Mouse (Mus musculus) neural tube, embryonic 14.5 days (tissue): ENCODE data around the gene Pde11a. TPM values are rescaled to one million over a fixed set of nuclear protein-coding genes. Genes with fewer than 3 reads are reported as not detected.

Experiments
- ATAC-seq: fragments of 200-750 bp; cut with Nextera tagmentation; 2 replicates; pipeline ENCODE4 v1.8.0; 2017; ENCODE audit warnings: low read depth, mild to moderate bottlenecking, moderate TSS enrichment, moderate library complexity
- H3K27ac ChIP-seq: fragments of 300-500 bp; sonication (generic); 2 replicates; pipeline ENCODE4 v1.5.1; 2014; ENCODE audit warnings: low read depth, mild to moderate bottlenecking, control low read depth, low read length, moderate library complexity, mixed read lengths
- H3K27me3 ChIP-seq: fragments of 300-500 bp; sonication (generic); 2 replicates; pipeline ENCODE4 v1.6.1; 2014; ENCODE audit warnings: low read length; ENCODE audit not compliant: control insufficient read depth, insufficient read depth
- H3K36me3 ChIP-seq: fragments of 300-500 bp; sonication (generic); 2 replicates; pipeline ENCODE4 v1.6.1; 2014; ENCODE audit warnings: low read length, mixed read lengths; ENCODE audit not compliant: control insufficient read depth, insufficient read depth
- H3K4me1 ChIP-seq: fragments of 300-500 bp; sonication (generic); 2 replicates; pipeline ENCODE4 v1.6.1; 2014; ENCODE audit warnings: low read length; ENCODE audit not compliant: control insufficient read depth, insufficient read depth
- H3K4me2 ChIP-seq: fragments of 300-500 bp; sonication (generic); 2 replicates; pipeline ENCODE4 v1.6.1; 2014; ENCODE audit warnings: mild to moderate bottlenecking, low read depth, low read length, control low read depth
- H3K4me3 ChIP-seq: fragments of 300-500 bp; sonication (generic); 2 replicates; pipeline ENCODE4 v1.5.1; 2014; ENCODE audit warnings: low read depth, low read length, control low read depth, mixed read lengths
- H3K9ac ChIP-seq: fragments of 300-500 bp; sonication (generic); replicated peaks from 2 replicates; pipeline ENCODE4 v1.6.1; 2014; ENCODE audit warnings: low read depth, mild to moderate bottlenecking, control low read depth, low read length, mixed read lengths
- H3K9me3 ChIP-seq: fragments of 300-500 bp; sonication (generic); 2 replicates; pipeline ENCODE4 v1.6.1; 2016; ENCODE audit warnings: low read length; ENCODE audit not compliant: control insufficient read depth
- WGBS: fragments of 180-500 bp; shearing (Covaris S2); extraction: QIAGEN DNeasy Blood & Tissue Kit; methylation state at CpG from one replicate; pipeline ENCODE4 v1.1.7; 2014; 5-methylcytosine and 5-hydroxymethylcytosine counted together
- polyA plus RNA-seq: library from polyadenylated mRNA; unstranded; fragments of >200 nt; fragmentation: Nextera tagmentation; extraction: Ambion mirVana; gene quantifications from 2 replicates; pipeline ENCODE4 v1.2.1, GENCODE M21; 2014

Gene Pde11a
- polyA plus RNA-seq, 1 experiment from 2014 or later, result 3.3 TPM

DNA sequence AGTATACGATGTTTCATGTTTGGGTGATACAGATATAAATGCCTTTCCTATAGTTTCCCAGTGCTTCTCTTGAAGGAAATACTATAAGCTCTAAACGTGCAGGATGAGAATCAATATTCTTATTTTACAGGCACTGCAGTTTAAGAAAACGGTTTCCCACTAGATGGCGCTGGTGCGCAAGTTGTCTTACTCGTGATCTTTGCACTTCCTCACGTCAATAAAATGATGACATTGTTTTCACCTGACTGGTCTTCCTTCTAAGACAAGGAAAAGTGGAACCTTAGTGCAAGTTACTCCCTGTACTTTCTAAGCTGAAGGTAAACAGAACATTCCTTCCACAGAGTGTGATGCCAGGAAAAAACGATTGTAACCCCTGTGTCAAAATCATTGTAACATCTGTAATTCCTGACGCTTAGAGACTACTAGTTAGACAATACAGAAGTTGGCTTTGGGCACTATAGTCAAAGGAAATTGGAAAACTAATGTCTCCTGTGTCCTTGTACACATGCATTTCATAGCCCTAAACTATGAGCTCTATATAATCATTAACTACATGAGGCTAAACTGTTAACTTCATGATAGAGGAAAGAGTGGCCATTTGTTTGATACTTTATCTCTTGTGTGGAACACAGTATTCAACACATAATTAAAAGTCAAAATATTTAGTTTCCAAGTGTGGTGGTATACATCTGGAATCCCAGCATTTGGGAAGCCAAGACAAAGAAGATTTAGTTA, 28.8 kb upstream of the Pde11a start:
- ATAC-seq, result no peak
- H3K27me3 ChIP-seq, result no peaks in the 10 kb centered on the region
- no peak overlapping the region for H3K27ac ChIP-seq
- no peak overlapping the region for H3K4me3 ChIP-seq
- WGBS, result 22% methylated on average over 9 of the region's 9 CpGs
- H3K4me2 ChIP-seq, result no peak overlapping the region
- H3K4me1 ChIP-seq, result peaks cover 6% of the 10 kb centered on the region
- H3K9me3 ChIP-seq, result no peaks in the 10 kb centered on the region
- no peak overlapping the region for H3K9ac ChIP-seq
- H3K36me3 ChIP-seq, result no peaks in the 10 kb centered on the region

DNA sequence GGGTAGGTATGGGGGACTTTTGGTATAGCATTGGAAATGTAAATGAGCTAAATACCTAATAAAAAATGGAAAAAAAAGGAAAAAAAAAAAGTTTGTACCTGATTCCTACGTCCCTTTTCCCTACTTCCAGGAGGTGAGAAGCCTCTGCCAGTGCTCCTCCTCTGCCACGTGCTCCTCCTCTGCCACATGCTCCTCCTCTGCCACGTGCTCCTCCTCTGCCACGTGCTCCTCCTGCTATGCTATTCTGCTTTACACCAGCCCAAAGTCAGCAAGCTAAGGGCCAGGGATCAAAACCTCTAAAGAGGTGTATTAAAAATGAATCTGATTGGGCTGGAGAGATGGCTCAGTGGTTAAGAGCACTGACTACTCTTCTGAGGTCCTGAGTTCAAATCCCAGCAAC, 27.2 kb upstream of the Pde11a start:
- H3K36me3 ChIP-seq, result no peaks in the 10 kb centered on the region
- no peaks in the 10 kb centered on the region for H3K27me3 ChIP-seq
- peaks cover 2% of the 10 kb centered on the region for H3K4me1 ChIP-seq
- H3K27ac ChIP-seq, result no peak overlapping the region
- ATAC-seq, result no peak
- 71% methylated on average over 4 of the region's 4 CpGs for WGBS
- no peak overlapping the region for H3K9ac ChIP-seq
- no peak overlapping the region for H3K4me3 ChIP-seq
- H3K9me3 ChIP-seq, result no peaks in the 10 kb centered on the region
- H3K4me2 ChIP-seq, result no peak overlapping the region

GRCm38 (mm10) chr2:76362111-76362510, 23.5 kb upstream of the Pde11a start:
- Histone ChIP-seq H3K9me3 (no peaks in the 10 kb centered on the region), H3K4me3 (no peak overlapping the region), H3K36me3 (no peaks in the 10 kb centered on the region), H3K4me1 (no peaks in the 10 kb centered on the region), H3K4me2 (no peak overlapping the region), H3K27ac (no peak overlapping the region), H3K27me3 (no peaks in the 10 kb centered on the region), H3K9ac (no peak overlapping the region)
- 57% methylated on average over 2 of the region's 2 CpGs for WGBS
- no peak for ATAC-seq

DNA sequence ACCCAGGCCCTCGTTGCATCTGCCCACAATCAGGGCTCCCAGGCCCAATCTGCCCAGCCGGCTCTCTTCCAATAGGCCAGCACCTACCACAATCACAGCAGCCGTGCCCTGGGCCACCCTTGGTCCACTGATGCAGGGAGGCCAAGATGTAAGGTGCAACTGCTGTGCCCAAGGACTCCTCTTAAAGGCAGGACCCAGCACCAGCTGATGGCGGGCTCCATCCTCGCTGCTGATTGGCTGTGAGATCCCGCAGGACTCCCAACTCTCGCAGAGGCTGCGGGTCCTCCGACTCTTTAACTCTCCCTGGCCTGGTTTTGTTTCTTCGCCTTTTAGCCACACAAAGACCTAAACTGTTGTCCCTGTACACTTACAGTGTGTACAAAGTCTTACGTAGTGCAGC, 21.7 kb upstream of the Pde11a start, which contains the start of gene Cyct:
Gene Cyct, minus strand, starts transcription at position 225 of the 400 bp plus-strand sequence.
- WGBS, result 86% methylated on average over 11 of the region's 11 CpGs
- H3K4me1 ChIP-seq, result no peaks in the 10 kb centered on the region
- no peak within 1 kb of the TSS for H3K9ac ChIP-seq
- ATAC-seq, result no peak
- no peaks in the 10 kb centered on the region for H3K27me3 ChIP-seq
- no peaks in the 10 kb centered on the region for H3K9me3 ChIP-seq
- H3K27ac ChIP-seq, result no peak within 1 kb of the TSS
- H3K36me3 ChIP-seq, result no peaks in the 10 kb centered on the region
- H3K4me2 ChIP-seq, result no peak within 1 kb of the TSS
- H3K4me3 ChIP-seq, result no peak within 1 kb of the TSS

DNA sequence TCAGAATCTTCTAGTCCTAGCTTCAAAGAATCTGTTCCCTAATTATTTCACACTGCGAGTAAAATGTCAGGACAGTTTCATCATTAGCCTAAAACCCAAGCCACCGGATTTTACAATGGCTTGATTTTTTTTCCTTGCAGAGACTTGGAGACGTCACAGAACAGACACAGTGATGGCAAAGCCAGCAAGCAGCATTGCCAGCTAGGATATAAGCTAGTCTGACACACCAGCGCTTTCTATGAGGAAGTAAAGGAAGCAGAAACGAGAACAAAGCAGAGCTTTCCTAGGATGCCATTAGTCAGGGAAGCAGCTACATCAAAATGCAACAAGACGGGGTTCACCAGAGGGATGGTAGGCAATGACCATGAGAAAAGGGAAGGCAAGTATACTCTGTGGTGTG, 9.3 kb upstream of the Pde11a start:
- no peaks in the 10 kb centered on the region for H3K36me3 ChIP-seq
- no peaks in the 10 kb centered on the region for H3K9me3 ChIP-seq
- ATAC-seq, result no peak
- WGBS, result 78% methylated on average over 6 of the region's 6 CpGs
- no peak overlapping the region for H3K27ac ChIP-seq
- H3K4me2 ChIP-seq, result no peak overlapping the region
- H3K9ac ChIP-seq, result no peak overlapping the region
- H3K27me3 ChIP-seq, result no peaks in the 10 kb centered on the region
- no peaks in the 10 kb centered on the region for H3K4me1 ChIP-seq
- H3K4me3 ChIP-seq, result no peak overlapping the region

- no peak for ATAC-seq
- Histone ChIP-seq H3K9me3 (no peaks in the 10 kb centered on the region), H3K4me1 (peaks cover 5% of the 10 kb centered on the region; the same call in 1 of the 2 replicates), H3K4me2 (no peak overlapping the region), H3K27ac (no peak overlapping the region), H3K4me3 (no peak overlapping the region), H3K27me3 (0 out of 2 replicates have a peak, but pooled peaks cover 3% of the 10 kb centered on the region), H3K9ac (no peak overlapping the region), H3K36me3 (no peaks in the 10 kb centered on the region)
- WGBS, result 86% methylated on average over 9 of the region's 9 CpGs
Observed at GRCm38 (mm10) chr2:76342146-76342545, 3.6 kb upstream of the Pde11a start.

DNA sequence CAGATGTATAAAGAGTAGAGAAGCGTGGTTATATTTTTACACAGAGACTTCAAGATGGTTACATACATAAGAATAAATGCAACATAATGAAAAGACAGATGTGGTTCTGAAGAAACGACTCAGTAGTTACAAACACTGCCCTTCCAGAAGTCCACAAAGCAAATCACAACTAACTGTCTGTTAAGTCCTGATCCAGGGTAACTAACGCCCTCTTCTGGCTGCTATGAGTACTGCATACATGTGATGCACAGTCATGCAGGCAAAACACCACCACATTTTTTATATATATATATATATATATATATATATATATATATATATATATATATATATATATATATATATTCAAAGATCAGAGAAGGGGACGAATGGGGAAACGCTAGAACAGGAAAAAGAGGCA, 4.0 kb downstream of the Pde11a start:
- H3K4me2 ChIP-seq, result no peak overlapping the region
- no peak overlapping the region for H3K4me3 ChIP-seq
- ATAC-seq, result no peak
- H3K9me3 ChIP-seq, result no peaks in the 10 kb centered on the region
- H3K27ac ChIP-seq, result no peak overlapping the region
- H3K36me3 ChIP-seq, result no peaks in the 10 kb centered on the region
- 83% methylated on average over 5 of the region's 5 CpGs for WGBS
- H3K27me3 ChIP-seq, result 0 out of 2 replicates have a peak, but pooled peaks cover 3% of the 10 kb centered on the region
- peaks cover 5% of the 10 kb centered on the region; the same call in 1 of the 2 replicates for H3K4me1 ChIP-seq
- H3K9ac ChIP-seq, result no peak overlapping the region

DNA sequence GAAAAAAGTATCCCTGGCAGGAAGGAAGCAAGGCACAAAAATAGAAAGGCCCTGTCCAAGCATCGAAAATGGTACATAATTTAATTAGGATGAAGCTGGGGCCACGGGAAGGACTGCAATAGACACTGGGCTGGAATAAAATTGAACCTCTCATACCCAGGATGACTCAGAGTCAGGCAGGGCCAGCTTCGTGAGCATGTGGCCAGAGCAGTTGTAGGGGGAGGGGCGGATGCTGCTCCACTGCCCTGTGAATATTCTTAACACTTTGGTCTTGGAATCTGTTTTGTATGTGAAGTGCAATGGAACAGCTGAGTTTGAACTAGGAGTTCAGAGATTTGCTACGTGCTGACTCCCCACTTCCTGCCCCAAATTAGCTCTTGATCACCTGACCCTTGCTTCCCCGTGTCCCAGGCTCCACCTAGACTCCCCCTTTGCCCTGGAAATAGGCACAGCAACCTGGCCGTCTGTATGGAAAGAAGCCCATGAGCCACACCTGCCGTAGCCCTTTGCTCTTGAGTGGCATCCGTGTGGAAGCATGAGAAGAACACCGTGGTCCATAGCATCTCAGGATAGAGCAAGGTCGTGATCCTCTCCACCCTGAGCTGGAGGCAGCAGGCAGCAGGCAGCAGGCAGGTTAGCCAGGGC, 6.3 kb downstream of the Pde11a start:
- no peak overlapping the region for H3K4me2 ChIP-seq
- H3K4me1 ChIP-seq, result no peaks in the 10 kb centered on the region
- no peaks in the 10 kb centered on the region for H3K9me3 ChIP-seq
- H3K27me3 ChIP-seq, result no peaks in the 10 kb centered on the region
- no peak for ATAC-seq
- no peaks in the 10 kb centered on the region for H3K36me3 ChIP-seq
- H3K4me3 ChIP-seq, result no peak overlapping the region
- WGBS, result 84% methylated on average over 11 of the region's 11 CpGs
- no peak overlapping the region for H3K9ac ChIP-seq
- H3K27ac ChIP-seq, result no peak overlapping the region

DNA sequence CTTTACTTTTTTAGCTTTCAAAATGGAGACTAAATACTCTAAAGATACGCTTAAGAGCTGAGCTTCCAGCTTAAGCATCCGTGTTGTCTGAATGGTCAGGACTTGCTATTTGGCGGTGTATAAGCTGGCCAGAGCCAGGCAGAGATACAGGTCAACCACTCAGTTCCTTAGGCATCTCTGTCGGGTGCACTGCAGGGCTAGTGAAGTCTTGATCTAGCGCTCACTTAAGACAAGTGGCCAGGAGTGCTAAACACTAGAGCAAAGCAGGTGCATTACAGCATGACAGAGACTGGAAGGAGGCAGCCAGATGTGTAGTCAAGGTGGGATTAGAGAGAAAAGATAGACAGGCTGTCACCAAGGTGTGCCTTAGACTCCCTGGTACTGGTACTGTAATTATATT, 8.5 kb downstream of the Pde11a start:
- WGBS, result 92% methylated on average over 5 of the region's 5 CpGs

More for the DNA sequence above, 8.5 kb downstream of the Pde11a start:
- Histone ChIP-seq H3K4me1 (no peaks in the 10 kb centered on the region), H3K9ac (no peak overlapping the region), H3K36me3 (no peaks in the 10 kb centered on the region), H3K4me2 (no peak overlapping the region), H3K27ac (no peak overlapping the region), H3K9me3 (no peaks in the 10 kb centered on the region), H3K27me3 (no peaks in the 10 kb centered on the region), H3K4me3 (no peak overlapping the region)
- no peak for ATAC-seq
